Comparison of ENCODE assay signal across 9 mouse cellular contexts in genomic region chr16:94544540-94545105, GRCm38 (mm10). TPM values are rescaled to one million over a fixed set of nuclear protein-coding genes. Genes with fewer than 3 reads are reported as not detected.
DNase-seq lines count a peak whose midpoint lies in the region; ATAC-seq and TF ChIP-seq lines count a peak whose summit lies in the region.
"Had no signal": no experiment of that assay in that cellular context is flagged by ENCODE, and none has a peak within 500 bp of the region (broad histone marks: within the 10 kb centered on the region; RNA-seq: fewer than 3 reads in every experiment).

No protein-coding gene starts in this region.

- no peaks in the 10 kb centered on the region for H3K79me2 ChIP-seq in liver, adult 2 months (ENCODE audit: control insufficient read depth, insufficient read depth, low read length)

- H3K36me3 ChIP-seq in liver, adult 2 months (ENCODE audit: control insufficient read depth, insufficient read depth, low read length) = no peaks in the 10 kb centered on the region
- no peaks in the 10 kb centered on the region for H3K36me3 ChIP-seq in forebrain, embryonic 16.5 days (ENCODE audit: control insufficient read depth, insufficient read depth)

- H3K4me2 ChIP-seq in forebrain, embryonic 16.5 days (ENCODE audit: low read length) = no peak overlapping the region

- 8% methylated on average over 11 of the region's 11 CpGs for WGBS in liver, adult 2 months
- 73% methylated on average over 11 of the region's 11 CpGs for whole genome bisulfite sequencing in forebrain, embryonic 16.5 days

- ATAC-seq in forebrain, embryonic 16.5 days = no peak

- H3K27ac ChIP-seq in liver, adult 2 months (replicated peaks; ENCODE audit: insufficient read depth, low read depth, low read length) = peak overlapping the region; percentile 46
- H3K27ac ChIP-seq in brown adipose tissue, adult 24 weeks (replicated peaks; ENCODE audit: low read depth, low read length) = peak overlapping the region; percentile 74
- no peak overlapping the region for H3K27ac ChIP-seq in forebrain, embryonic 16.5 days (ENCODE audit: low read length)
- H3K27ac ChIP-seq: kidney, postnatal 0 days had no signal

- H3K4me3 ChIP-seq in liver, adult 2 months (ENCODE audit: insufficient read depth, low read depth, low read length) = no peak overlapping the region
- H3K4me3 ChIP-seq in brown adipose tissue, adult 24 weeks (ENCODE audit: insufficient read depth, low read depth, low read length) = no peak overlapping the region
- H3K4me3 ChIP-seq in forebrain, embryonic 16.5 days (replicated peaks; ENCODE audit: low read length) = no peak overlapping the region

- TF ChIP-seq POLR2A in liver, adult 2 months (IDR thresholded peaks at IDR 0.05; ENCODE audit: extremely low read depth, insufficient read depth, low read length) = no peak

- peak overlapping the region; percentile 5; the same call in 1 of the 2 replicates for H3K9ac ChIP-seq in liver, adult 2 months (ENCODE audit: low read depth, low read length)
- no peak overlapping the region for H3K9ac ChIP-seq in forebrain, embryonic 16.5 days (replicated peaks; ENCODE audit: low read depth, low read length)

- H3K4me1 ChIP-seq in liver, adult 2 months (ENCODE audit: control insufficient read depth, insufficient read depth, low read length) = peaks cover 11% of the 10 kb centered on the region
- H3K4me1 ChIP-seq in brown adipose tissue, adult 24 weeks (ENCODE audit: control insufficient read depth, insufficient read depth, insufficient read length, low read length) = peaks cover 3% of the 10 kb centered on the region; the same call in 1 of the 2 replicates
- no peaks in the 10 kb centered on the region for H3K4me1 ChIP-seq in forebrain, embryonic 16.5 days (replicated peaks; ENCODE audit: control insufficient read depth, insufficient read depth, low read length)

- peak; percentile 77 for DNase-seq in liver, adult 2 months (ENCODE audit: extremely low read depth, low read depth, low spot score)
- DNase-seq in liver = no peak
- DNase-seq in heart, postnatal 4 days = peak; percentile 46
- peak; percentile 55 for DNase-seq in skeletal muscle tissue, adult 2 months (ENCODE audit: low read depth, low spot score)
- no peak for DNase-seq in ovary, postnatal 10 days (ENCODE audit: low spot score)
- no peak for DNase-seq in left cerebral cortex, adult 18-20 months (ENCODE audit: low spot score in 2 of 2)

- H3K27me3 ChIP-seq in liver, adult 2 months (ENCODE audit: control insufficient read depth, insufficient read depth, low read length) = no peaks in the 10 kb centered on the region
- no peaks in the 10 kb centered on the region for H3K27me3 ChIP-seq in forebrain, embryonic 16.5 days (replicated peaks; ENCODE audit: control insufficient read depth, insufficient read depth, low read length)

- H3K9me3 ChIP-seq in forebrain, embryonic 16.5 days (ENCODE audit: control insufficient read depth, low read length) = no peaks in the 10 kb centered on the region

- no peak for TF ChIP-seq CTCF in liver, adult 2 months (IDR thresholded peaks at IDR 0.05; ENCODE audit: low read depth, low read length)

RNA-seq across cellular contexts. Expression of gene Vps26c, which starts 18.0 kb away (rescaled TPM):
- 33.1 and 33.9 TPM in 2 replicates for total RNA-seq in liver, adult 2 months (2014; rRNA removed)
- polyA plus RNA-seq in liver, adult 2 months (2012; rRNA removed) = 18.8 and 19.4 TPM in 2 replicates
- 12.1 and 19.1 TPM in 2 replicates for polyA plus RNA-seq in brown adipose tissue, adult 24 weeks (2012; ENCODE audit: insufficient read depth, insufficient read length, missing spikeins)
- 10 to 100 TPM; 28.7 to 29.8 TPM for total RNA-seq in heart, postnatal 4 days (2021)
- 85.1 and 89.6 TPM in 2 replicates for polyA plus RNA-seq in forebrain, embryonic 16.5 days (2015; fragmentation: Nextera tagmentation; extraction: Ambion mirVana)
- 10 to 100 TPM; 32.9 to 35.5 TPM for total RNA-seq in left cerebral cortex, adult 18-20 months (2021)

RNA-seq across cellular contexts. Expression of gene Dyrk1a, which starts 25.2 kb away (rescaled TPM):
- total RNA-seq in liver, adult 2 months (2014; rRNA removed) = 12.2 and 12.6 TPM in 2 replicates
- 10.9 and 13.6 TPM in 2 replicates for polyA plus RNA-seq in liver, adult 2 months (2012; rRNA removed)
- 16.0 and 18.9 TPM in 2 replicates for polyA plus RNA-seq in brown adipose tissue, adult 24 weeks (2012; ENCODE audit: insufficient read depth, insufficient read length, missing spikeins)
- 100 to 1,000 TPM; 118 to 135 TPM for total RNA-seq in heart, postnatal 4 days (2021)
- 12.8 TPM in 2 replicates for polyA plus RNA-seq in forebrain, embryonic 16.5 days (2015; fragmentation: Nextera tagmentation; extraction: Ambion mirVana)
- 10 to 100 TPM; 94.8 to 96.3 TPM for total RNA-seq in left cerebral cortex, adult 18-20 months (2021)

Comparison
In these comparisons a context has a peak if more than half of its experiments do, and no peak if none do; other contexts are left out.
1. DNase-seq: peak in liver, adult 2 months (single experiment), heart, postnatal 4 days (single experiment) and skeletal muscle tissue, adult 2 months (single experiment); none in liver (single experiment), ovary, postnatal 10 days (single experiment) and left cerebral cortex, adult 18-20 months (0 of 2).